Mouse (Mus musculus): ENCODE data around the gene Spib.

GRCm38 (mm10) chr7:44535657-44536589, 4.1 kb upstream of the Spib start:
- TF ChIP-seq CTCF (IDR thresholded peaks at IDR 0.05; ENCODE audit: control insufficient read depth, insufficient read depth, insufficient read length), result no peak
- TF ChIP-seq USF1 (IDR thresholded peaks at IDR 0.05; ENCODE audit: low read depth), result no peak
- no peak for TF ChIP-seq MYOG (IDR thresholded peaks at IDR 0.05; ENCODE audit: control insufficient read depth, extremely low read depth, insufficient read length)
- TF ChIP-seq CEBPB (IDR thresholded peaks at IDR 0.05; ENCODE audit: low read depth), result no peak
- no peak for TF ChIP-seq MAX (IDR thresholded peaks at IDR 0.05)

All from C2C12 (cell line).